Mouse (Mus musculus): ENCODE measurements around the gene Srl.
"Not testable (repeated sequence)": the region's sequence is repeated elsewhere in the genome, so short reads cannot be mapped to it uniquely, and the experiment has no call there.

Gene Srl

GRCm38 (mm10) chr16:4555555-4555954, 13.9 kb upstream of the Srl start:
- in situ Hi-C loops (cut with MboI, MseI): loop anchor here (5.0 kb wide), 1 partner anchor 68 kb away; no protein-coding TSS in a partner anchor

GRCm38 (mm10) chr16:4552829-4553550, 11.4 kb upstream of the Srl start:
- in situ Hi-C loops (cut with MboI, MseI): no loop called here

GRCm38 (mm10) chr16:4551885-4552284, 10.3 kb upstream of the Srl start:
- in situ Hi-C loops (cut with MboI, MseI): no loop called here

GRCm38 (mm10) chr16:4551056-4551455, 9.4 kb upstream of the Srl start:
- in situ Hi-C loops (cut with MboI, MseI): no loop called here

GRCm38 (mm10) chr16:4548953-4549688, 7.5 kb upstream of the Srl start:
- in situ Hi-C loops (cut with MboI, MseI): no loop called here

GRCm38 (mm10) chr16:4547611-4548010, 6.0 kb upstream of the Srl start:
- in situ Hi-C loops (cut with MboI, MseI): no loop called here

- in situ Hi-C loops (cut with MboI, MseI): no loop called here
Measured at GRCm38 (mm10) chr16:4546838-4547237, 5.2 kb upstream of the Srl start.

GRCm38 (mm10) chr16:4544845-4545244, 3.2 kb upstream of the Srl start:
- in situ Hi-C loops (cut with MboI, MseI): no loop called here

GRCm38 (mm10) chr16:4543266-4543665, 1.6 kb upstream of the Srl start:
- in situ Hi-C loops (cut with MboI, MseI): no loop called here

- in situ Hi-C loops (cut with MboI, MseI): no loop called here
Measured at GRCm38 (mm10) chr16:4542236-4542774, 689 bp upstream of the Srl start.

- in situ Hi-C loops (cut with MboI, MseI): no loop called here
Measured at GRCm38 (mm10) chr16:4541033-4541432, 583 bp downstream of the Srl start.

- in situ Hi-C loops (cut with MboI, MseI): no loop called here
Measured at GRCm38 (mm10) chr16:4540064-4540775, 1.4 kb downstream of the Srl start.

- in situ Hi-C loops (cut with MboI, MseI): no loop called here
Measured at GRCm38 (mm10) chr16:4539521-4539920, 2.1 kb downstream of the Srl start.

- in situ Hi-C loops (cut with MboI, MseI): no loop called here
Measured at GRCm38 (mm10) chr16:4537616-4538358, 3.8 kb downstream of the Srl start.

- in situ Hi-C loops (cut with MboI, MseI): not testable (repeated sequence)
Measured at GRCm38 (mm10) chr16:4527373-4527772, 14.2 kb downstream of the Srl start.

GRCm38 (mm10) chr16:4523313-4524004, 18.2 kb downstream of the Srl start:
- in situ Hi-C loops (cut with MboI, MseI): no loop called here

GRCm38 (mm10) chr16:4522879-4523278, 18.7 kb downstream of the Srl start:
- in situ Hi-C loops (cut with MboI, MseI): no loop called here

- in situ Hi-C loops (cut with MboI, MseI): no loop called here
Measured at GRCm38 (mm10) chr16:4521735-4522530, 19.7 kb downstream of the Srl start.

- in situ Hi-C loops (cut with MboI, MseI): no loop called here
Measured at GRCm38 (mm10) chr16:4521074-4521667, 20.4 kb downstream of the Srl start.

GRCm38 (mm10) chr16:4520673-4521072, 20.9 kb downstream of the Srl start:
- in situ Hi-C loops (cut with MboI, MseI): no loop called here

Measured in T-helper 2 cell (primary cell).